ENCODE assay signal across 25 mouse cellular contexts in genomic region chr1:168363053-168363452, GRCm38 (mm10).
DNase-seq lines count a peak whose midpoint lies in the region; ATAC-seq and TF ChIP-seq lines count a peak whose summit lies in the region.
"Had no signal": no experiment of that assay in that cellular context is flagged by ENCODE, and none has a peak within 500 bp of the region (broad histone marks: within the 10 kb centered on the region; RNA-seq: fewer than 3 reads in every experiment).

No protein-coding gene starts in this region.

- intact Hi-C loops in left cerebral cortex, adult 2 months (cut with DNase I), result no loop called here
- intact Hi-C loops in left cerebral cortex, postnatal 36 days (cut with DNase I), result no loop called here

- DNase-seq in forebrain, embryonic 11.5 days (ENCODE audit: low spot score), result no peak
- DNase-seq in left cerebral cortex, adult 2 months (ENCODE audit: extremely low spot score in 1 of 2, low spot score in 2 of 2), result no peak
- DNase-seq in left cerebral cortex, postnatal 36 days (ENCODE audit: low spot score in 2 of 2), result no peak
- DNase-seq in kidney, postnatal 25 days, result no peak
- DNase-seq: B cell, adult 2 months; cerebellum, adult 8-10 months; cerebellum, postnatal 25 days; gastrocnemius, postnatal 10 days; kidney, adult 2 months; kidney, postnatal 4 days; retina, postnatal 1 day; right cerebral cortex, postnatal 14 days; spleen, adult 18-20 months; thymus, postnatal 14 days had no signal

- WGBS in forebrain, embryonic 16.5 days, result 70% methylated on average over 11 of the region's 11 CpGs
- WGBS in forebrain, embryonic 11.5 days, result 87% methylated on average over 11 of the region's 11 CpGs
- 92% methylated on average over 11 of the region's 11 CpGs for WGBS in small intestine, adult 2 months

- no peak overlapping the region for H3K9ac ChIP-seq in forebrain, embryonic 16.5 days (replicated peaks; ENCODE audit: low read depth, low read length)
- no peak overlapping the region for H3K9ac ChIP-seq in forebrain, embryonic 11.5 days (ENCODE audit: low read length)
- H3K9ac ChIP-seq: intestine, embryonic 15.5 days; limb, embryonic 12.5 days; liver, embryonic 15.5 days; lung, embryonic 14.5 days had no signal

- no peak overlapping the region for H3K4me2 ChIP-seq in forebrain, embryonic 16.5 days (ENCODE audit: low read length)
- H3K4me2 ChIP-seq in forebrain, embryonic 11.5 days (ENCODE audit: low read depth, low read length, severe bottlenecking), result no peak overlapping the region
- H3K4me2 ChIP-seq: intestine, embryonic 15.5 days; limb, embryonic 12.5 days; liver, embryonic 15.5 days; lung, embryonic 14.5 days; midbrain, embryonic 11.5 days had no signal

- H3K36me3 ChIP-seq in forebrain, embryonic 16.5 days (ENCODE audit: control insufficient read depth, insufficient read depth), result no peaks in the 10 kb centered on the region
- no peaks in the 10 kb centered on the region for H3K36me3 ChIP-seq in forebrain, embryonic 11.5 days (ENCODE audit: control insufficient read depth, insufficient read depth, low read length)
- H3K36me3 ChIP-seq in small intestine, adult 2 months (ENCODE audit: control insufficient read depth, insufficient read depth, low read length), result no peaks in the 10 kb centered on the region
- H3K36me3 ChIP-seq: intestine, embryonic 15.5 days; liver, embryonic 15.5 days had no signal

- no peaks in the 10 kb centered on the region for H3K9me3 ChIP-seq in forebrain, embryonic 16.5 days (ENCODE audit: control insufficient read depth, low read length)
- H3K9me3 ChIP-seq in forebrain, embryonic 11.5 days (ENCODE audit: control insufficient read depth, low read length), result no peaks in the 10 kb centered on the region
- H3K9me3 ChIP-seq: hindbrain, embryonic 10.5 days; intestine, embryonic 15.5 days; limb, embryonic 12.5 days; liver, embryonic 15.5 days had no signal

- TF ChIP-seq CTCF in left cerebral cortex, adult 2 months (IDR thresholded peaks at IDR 0.05), result no peak
- no peak for TF ChIP-seq CTCF in embryonic fibroblast, embryonic 13.5 days (IDR thresholded peaks at IDR 0.05; ENCODE audit: borderline replicate concordance, insufficient read depth, low read length)
- no peak for TF ChIP-seq CTCF in small intestine, adult 2 months (IDR thresholded peaks at IDR 0.05; ENCODE audit: extremely low read depth, insufficient read length, insufficient replicate concordance, low read depth, low read length)

- no peaks in the 10 kb centered on the region for H3K27me3 ChIP-seq in forebrain, embryonic 16.5 days (replicated peaks; ENCODE audit: control insufficient read depth, insufficient read depth, low read length)
- no peaks in the 10 kb centered on the region for H3K27me3 ChIP-seq in forebrain, embryonic 11.5 days (ENCODE audit: control insufficient read depth, insufficient read depth, low read length)
- H3K27me3 ChIP-seq in small intestine, adult 2 months (ENCODE audit: control insufficient read depth, insufficient read depth, low read length), result no peaks in the 10 kb centered on the region
- H3K27me3 ChIP-seq: intestine, embryonic 15.5 days; liver, embryonic 15.5 days had no signal

- H3K27ac ChIP-seq in forebrain, embryonic 16.5 days (ENCODE audit: low read length), result peak overlapping the region; percentile 16
- no peak overlapping the region for H3K27ac ChIP-seq in forebrain, embryonic 11.5 days (ENCODE audit: low read depth, low read length)
- peak overlapping the region; percentile 25; the same call in 1 of the 2 replicates for H3K27ac ChIP-seq in left cerebral cortex, adult 2 months
- peak overlapping the region; percentile 58 for H3K27ac ChIP-seq in embryonic fibroblast, embryonic 13.5 days (ENCODE audit: insufficient read depth, low read length)
- H3K27ac ChIP-seq in small intestine, adult 2 months (ENCODE audit: insufficient read depth, low read depth, low read length), result peak overlapping the region; percentile 63
- H3K27ac ChIP-seq: hindbrain, embryonic 10.5 days; hindbrain, postnatal 0 days; intestine, embryonic 15.5 days; limb, embryonic 12.5 days; liver, embryonic 15.5 days had no signal

- ATAC-seq in forebrain, embryonic 16.5 days, result no peak
- no peak for ATAC-seq in forebrain, embryonic 11.5 days (replicated peaks; ENCODE audit: low FRiP score)
- ATAC-seq: activated CD4-positive, CD25-positive, alpha-beta regulatory T cell, adult 4 months; hindbrain, postnatal 0 days; intestine, embryonic 15.5 days had no signal

- peaks cover 48% of the 10 kb centered on the region for H3K4me1 ChIP-seq in forebrain, embryonic 16.5 days (replicated peaks; ENCODE audit: control insufficient read depth, insufficient read depth, low read length)
- H3K4me1 ChIP-seq in forebrain, embryonic 11.5 days (replicated peaks; ENCODE audit: control insufficient read depth, insufficient read depth, low read length), result peaks cover 22% of the 10 kb centered on the region
- peaks cover 12% of the 10 kb centered on the region for H3K4me1 ChIP-seq in embryonic fibroblast, embryonic 13.5 days (ENCODE audit: control insufficient read depth, insufficient read depth, low read length)
- H3K4me1 ChIP-seq in small intestine, adult 2 months (ENCODE audit: control insufficient read depth, insufficient read depth, insufficient read length, low read length), result peaks cover 15% of the 10 kb centered on the region; the same call in 1 of the 2 replicates
- H3K4me1 ChIP-seq: liver, embryonic 15.5 days had no signal

- TF ChIP-seq POLR2A in embryonic fibroblast, embryonic 13.5 days (IDR thresholded peaks at IDR 0.05; ENCODE audit: low read depth, low read length), result no peak
- TF ChIP-seq POLR2A in small intestine, adult 2 months (IDR thresholded peaks at IDR 0.05; ENCODE audit: low read depth, low read length), result no peak

- no peak overlapping the region for H3K4me3 ChIP-seq in forebrain, embryonic 16.5 days (replicated peaks; ENCODE audit: low read length)
- no peak overlapping the region for H3K4me3 ChIP-seq in forebrain, embryonic 11.5 days (ENCODE audit: low read depth, low read length)
- H3K4me3 ChIP-seq in left cerebral cortex, adult 2 months, result no peak overlapping the region
- no peak overlapping the region for H3K4me3 ChIP-seq in embryonic fibroblast, embryonic 13.5 days (ENCODE audit: insufficient read depth, low read length)
- H3K4me3 ChIP-seq in small intestine, adult 2 months (ENCODE audit: low read depth, low read length), result no peak overlapping the region
- H3K4me3 ChIP-seq: hindbrain, embryonic 10.5 days; intestine, embryonic 15.5 days; limb, embryonic 12.5 days; liver, embryonic 15.5 days had no signal
